Mouse (Mus musculus) stomach, embryonic 14.5 days (tissue): ENCODE measurements around the gene Gm43552. TPM values are rescaled to one million over a fixed set of nuclear protein-coding genes. Genes with fewer than 3 reads are reported as not detected.

Experiments used
- ATAC-seq: fragments of 200-750 bp; cut with Nextera tagmentation; 2 replicates; pipeline ENCODE4 v1.8.0; 2017; ENCODE audit warnings: low read depth, moderate TSS enrichment; ENCODE audit not compliant: insufficient number of reproducible peaks, insufficient read depth, low FRiP score
- H3K27ac ChIP-seq: fragments of 300-500 bp; sonication (generic); 2 replicates; pipeline ENCODE4 v1.5.1; 2014; ENCODE audit warnings: mild to moderate bottlenecking, low read length, moderate library complexity, mixed read lengths
- H3K27me3 ChIP-seq: fragments of 300-500 bp; sonication (generic); 2 replicates; pipeline ENCODE4 v1.6.1; 2014; ENCODE audit warnings: low read length, control low read depth, mixed read lengths; ENCODE audit not compliant: control insufficient read depth, insufficient read depth
- H3K36me3 ChIP-seq: fragments of 300-500 bp; sonication (generic); 2 replicates; pipeline ENCODE4 v1.6.1; 2014; ENCODE audit warnings: mild to moderate bottlenecking, control low read depth, low read length, moderate library complexity, mixed read lengths; ENCODE audit not compliant: control insufficient read depth, insufficient read depth
- H3K4me1 ChIP-seq: fragments of 300-500 bp; sonication (generic); 2 replicates; pipeline ENCODE4 v1.6.1; 2014; ENCODE audit warnings: low read length, control low read depth, mixed read lengths; ENCODE audit not compliant: control insufficient read depth, insufficient read depth
- H3K4me2 ChIP-seq: fragments of 300-500 bp; sonication (generic); replicated peaks from 2 replicates; pipeline ENCODE4 v1.6.1; 2014; ENCODE audit warnings: low read depth, low read length, control low read depth
- H3K4me3 ChIP-seq: fragments of 300-500 bp; sonication (generic); 2 replicates; pipeline ENCODE4 v1.5.1; 2014; ENCODE audit warnings: low read depth, low read length, control low read depth
- H3K9ac ChIP-seq: fragments of 300-500 bp; sonication (generic); replicated peaks from 2 replicates; pipeline ENCODE4 v1.6.1; 2014; ENCODE audit warnings: low read depth, mild to moderate bottlenecking, control low read depth, low read length, moderate library complexity, mixed read lengths
- H3K9me3 ChIP-seq: fragments of 300-500 bp; sonication (generic); 2 replicates; pipeline ENCODE4 v1.6.1; 2016; ENCODE audit warnings: low read depth, low read length, control low read depth; ENCODE audit not compliant: control insufficient read depth
- WGBS: fragments of 180-500 bp; shearing (Covaris S2); extraction: QIAGEN DNeasy Blood & Tissue Kit; methylation state at CpG from one replicate; pipeline ENCODE4 v1.1.7; 2014; 5-methylcytosine and 5-hydroxymethylcytosine counted together
- polyA plus RNA-seq: library from polyadenylated mRNA; unstranded; fragments of >200 nt; fragmentation: Nextera tagmentation; extraction: Ambion mirVana; gene quantifications from 2 replicates; pipeline ENCODE4 v1.2.1, GENCODE M21; 2014

The Gm43552 gene
- polyA plus RNA-seq, 1 experiment from 2014 or later: not detected

DNA sequence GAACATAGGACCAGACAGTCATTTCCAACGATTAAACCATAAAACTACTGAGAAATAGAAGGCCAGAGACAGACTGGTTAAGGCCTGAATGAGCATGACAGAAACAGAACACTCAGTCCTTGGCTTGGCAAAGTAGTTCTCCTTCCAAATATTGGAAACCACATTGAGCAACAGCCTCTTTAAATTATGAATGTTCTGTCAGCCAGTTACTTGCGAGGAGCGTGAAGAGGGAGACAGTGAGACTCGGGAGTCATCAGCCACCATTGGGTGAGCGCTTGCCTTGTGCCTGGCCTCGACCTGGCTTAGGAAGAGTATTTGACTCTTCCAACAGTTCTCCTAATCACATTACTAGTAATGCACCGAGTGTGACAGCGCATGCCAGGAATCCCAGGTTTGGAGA is 15.8 kb upstream of the Gm43552 start:
- Histone ChIP-seq H3K4me3 (no peak overlapping the region), H3K4me1 (no peaks in the 10 kb centered on the region), H3K36me3 (no peaks in the 10 kb centered on the region), H3K9ac (no peak overlapping the region), H3K9me3 (no peaks in the 10 kb centered on the region), H3K27me3 (no peaks in the 10 kb centered on the region), H3K4me2 (no peak overlapping the region), H3K27ac (no peak overlapping the region)
- WGBS: 79% methylated on average over 8 of the region's 8 CpGs
- no peak for ATAC-seq

DNA sequence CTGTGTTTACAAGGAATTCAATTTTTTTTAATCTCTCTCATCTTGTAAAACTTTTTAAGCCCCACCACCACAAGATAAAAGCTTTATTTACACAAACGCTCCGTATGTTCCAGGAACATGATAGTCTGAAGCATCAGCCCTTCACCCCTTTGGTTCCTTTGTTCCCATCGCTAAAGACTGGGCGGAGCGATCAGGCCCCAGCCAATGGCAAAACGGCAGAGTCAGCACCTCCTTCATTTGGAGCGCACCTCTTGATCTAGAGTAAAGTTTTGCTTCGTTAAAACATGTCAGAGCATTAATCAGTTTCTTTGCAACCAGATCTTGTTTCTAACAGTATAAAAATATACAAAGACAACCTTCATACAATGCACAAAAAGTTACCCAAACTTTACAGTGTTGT is 13.2 kb upstream of the Gm43552 start:
- Histone ChIP-seq H3K36me3 (no peaks in the 10 kb centered on the region), H3K9me3 (no peaks in the 10 kb centered on the region), H3K4me2 (peak overlapping the region; percentile 29; the same call in 1 of the 2 replicates), H3K4me3 (no peak overlapping the region), H3K9ac (no peak overlapping the region), H3K4me1 (no peaks in the 10 kb centered on the region), H3K27me3 (no peaks in the 10 kb centered on the region), H3K27ac (no peak overlapping the region)
- 8% methylated on average over 8 of the region's 8 CpGs for WGBS
- no peak for ATAC-seq

DNA sequence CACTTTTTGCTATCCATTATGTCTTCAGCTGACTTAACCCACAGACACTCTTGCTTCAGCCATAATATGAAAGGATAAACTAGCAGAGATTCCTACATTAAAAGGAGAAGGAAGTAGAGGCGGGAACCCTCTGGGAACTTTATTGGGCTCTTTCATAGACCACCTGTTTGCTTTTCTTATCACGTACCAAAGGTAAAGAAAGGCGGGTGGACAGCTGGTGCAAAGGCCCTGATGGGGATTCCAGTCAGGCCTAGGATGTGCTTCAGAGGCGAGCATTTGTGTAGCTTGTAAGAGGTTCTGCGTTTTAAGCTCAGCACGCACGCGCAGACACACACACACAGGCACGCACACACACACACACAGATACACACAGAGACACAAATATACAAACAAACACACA is 8.8 kb upstream of the Gm43552 start:
- 82% methylated on average over 9 of the region's 9 CpGs for WGBS
- no peak overlapping the region for H3K4me3 ChIP-seq
- no peaks in the 10 kb centered on the region for H3K36me3 ChIP-seq
- no peak for ATAC-seq
- H3K9ac ChIP-seq: no peak overlapping the region
- no peak overlapping the region for H3K27ac ChIP-seq
- H3K4me1 ChIP-seq: no peaks in the 10 kb centered on the region
- H3K9me3 ChIP-seq: no peaks in the 10 kb centered on the region
- H3K27me3 ChIP-seq: no peaks in the 10 kb centered on the region
- H3K4me2 ChIP-seq: no peak overlapping the region

DNA sequence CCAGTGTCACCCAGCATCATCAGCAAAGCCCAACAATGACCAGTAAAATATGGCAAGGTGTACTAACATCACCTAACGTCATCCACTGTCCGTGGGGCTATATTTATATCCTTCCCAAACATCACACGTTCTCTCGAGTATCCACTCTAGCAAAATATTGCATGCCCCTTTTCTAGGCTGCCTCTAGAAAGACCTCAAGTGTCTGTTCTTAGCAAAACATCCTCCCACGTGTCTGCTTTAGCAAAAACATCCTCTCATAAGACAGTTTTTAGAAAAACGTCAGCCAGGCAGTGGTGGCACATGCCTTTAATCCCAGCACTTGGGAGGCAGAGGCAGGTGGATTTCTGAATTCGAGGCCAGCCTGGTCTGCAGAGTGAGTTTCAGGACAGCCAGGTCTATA is 7.6 kb upstream of the Gm43552 start:
- no peak overlapping the region for H3K4me3 ChIP-seq
- H3K36me3 ChIP-seq: no peaks in the 10 kb centered on the region
- no peak for ATAC-seq
- no peak overlapping the region for H3K4me2 ChIP-seq
- H3K27me3 ChIP-seq: no peaks in the 10 kb centered on the region
- H3K9me3 ChIP-seq: no peaks in the 10 kb centered on the region
- no peak overlapping the region for H3K27ac ChIP-seq
- no peaks in the 10 kb centered on the region for H3K4me1 ChIP-seq
- WGBS: 84% methylated on average over 7 of the region's 7 CpGs
- H3K9ac ChIP-seq: no peak overlapping the region

DNA sequence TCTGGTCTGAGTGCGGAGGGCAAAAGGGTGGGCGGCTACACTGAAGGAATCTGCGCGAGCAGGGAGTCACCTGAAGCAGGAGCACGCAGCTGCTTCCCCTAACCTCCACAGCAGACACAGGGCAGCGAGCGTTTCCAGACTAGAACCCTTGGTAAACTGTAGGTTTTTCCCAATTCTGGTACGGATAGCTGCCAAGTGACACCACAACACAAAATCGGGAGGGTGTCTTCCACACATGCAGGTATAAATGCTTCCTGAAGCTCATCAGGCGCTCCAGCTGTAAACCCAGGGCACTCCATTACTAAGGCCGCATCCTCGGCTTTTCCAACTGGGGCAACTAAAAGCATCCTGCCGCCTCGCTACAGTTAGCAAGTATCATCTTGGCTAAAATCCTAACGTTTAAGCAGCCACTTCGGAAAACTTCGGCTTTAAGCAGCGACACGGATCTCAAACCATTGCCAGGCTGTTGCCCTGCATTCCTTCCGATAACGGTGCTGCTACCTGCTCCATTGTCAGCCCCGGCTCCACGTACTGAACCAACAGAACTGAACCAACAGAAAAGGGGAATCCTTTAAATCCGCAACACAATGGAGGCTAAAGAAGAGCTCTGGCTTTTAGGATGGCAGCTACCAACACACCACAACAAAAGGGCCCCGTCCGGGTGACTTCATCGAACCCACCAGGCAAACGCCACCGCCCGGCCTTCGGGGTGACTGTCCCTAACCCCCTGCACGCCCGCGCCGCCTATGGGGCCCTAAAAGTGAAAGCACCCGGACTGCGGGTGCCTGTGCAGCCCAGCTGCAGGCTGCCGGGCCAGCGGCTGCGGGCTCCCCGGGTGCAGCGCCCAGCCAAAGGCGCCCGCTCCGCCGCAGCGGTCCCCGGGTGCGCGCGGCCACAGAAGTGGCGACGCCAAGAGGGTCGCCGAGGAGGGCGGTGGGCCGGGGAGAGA is 592 bp downstream of the Gm43552 start:
- ATAC-seq: peak; percentile 85
- Histone ChIP-seq H3K27me3 (no peaks in the 10 kb centered on the region), H3K36me3 (no peaks in the 10 kb centered on the region), H3K27ac (peak overlapping the region; percentile 95), H3K4me1 (peaks cover 7% of the 10 kb centered on the region), H3K9ac (peak overlapping the region; percentile 90), H3K9me3 (no peaks in the 10 kb centered on the region), H3K4me3 (peak overlapping the region; percentile 89), H3K4me2 (peak overlapping the region; percentile 63)
- WGBS: 1% methylated on average over 56 of the region's 57 CpGs

DNA sequence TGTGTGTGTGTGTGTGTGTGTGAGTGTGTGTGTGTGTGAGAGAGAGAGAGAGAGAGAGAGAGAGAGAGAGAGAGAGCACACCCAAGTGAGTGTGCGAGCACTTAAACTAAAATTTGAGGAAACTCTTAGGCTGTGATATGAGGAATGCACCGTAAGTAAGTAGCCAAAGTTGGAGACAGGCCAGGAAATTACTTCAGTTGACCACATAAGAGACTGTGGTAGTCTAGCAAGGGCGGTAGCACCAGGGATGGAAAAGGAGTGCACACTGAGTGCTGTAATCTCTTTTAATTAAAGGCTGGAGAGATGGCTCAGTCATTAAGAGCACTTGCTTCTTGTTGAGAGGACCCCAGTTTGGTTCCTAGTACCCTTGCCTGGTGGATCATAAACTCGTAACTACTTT is 2.8 kb downstream of the Gm43552 start:
- Histone ChIP-seq H3K9ac (no peak overlapping the region), H3K36me3 (no peaks in the 10 kb centered on the region), H3K9me3 (no peaks in the 10 kb centered on the region), H3K27ac (no peak overlapping the region), H3K27me3 (no peaks in the 10 kb centered on the region), H3K4me1 (peaks cover 7% of the 10 kb centered on the region), H3K4me3 (no peak overlapping the region), H3K4me2 (no peak overlapping the region)
- 67% methylated on average over 4 of the region's 4 CpGs for WGBS
- no peak for ATAC-seq

DNA sequence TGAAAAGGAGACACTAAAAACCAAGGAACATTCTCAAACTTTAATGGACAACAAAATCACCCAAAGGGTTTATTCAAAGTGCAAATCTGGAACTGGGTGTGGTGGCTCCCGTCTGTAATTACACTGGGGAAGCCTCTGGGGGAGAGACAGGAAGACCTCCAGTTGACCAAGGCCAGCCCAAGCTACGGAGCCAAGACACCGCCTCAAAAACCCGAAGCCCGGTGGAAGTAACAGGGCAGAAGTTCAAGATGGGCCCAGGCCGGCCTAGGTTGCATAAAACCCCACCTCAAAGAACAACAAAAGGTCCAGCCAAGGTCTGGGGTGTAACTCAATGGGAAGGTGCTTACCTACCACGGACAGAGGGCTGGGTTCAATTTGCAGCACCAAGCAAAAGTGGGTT is 3.9 kb downstream of the Gm43552 start:
- Histone ChIP-seq H3K4me3 (no peak overlapping the region), H3K36me3 (no peaks in the 10 kb centered on the region), H3K4me2 (no peak overlapping the region), H3K27ac (no peak overlapping the region), H3K9me3 (no peaks in the 10 kb centered on the region), H3K4me1 (peaks cover 7% of the 10 kb centered on the region), H3K9ac (no peak overlapping the region), H3K27me3 (no peaks in the 10 kb centered on the region)
- no peak for ATAC-seq
- 76% methylated on average over 7 of the region's 7 CpGs for WGBS

DNA sequence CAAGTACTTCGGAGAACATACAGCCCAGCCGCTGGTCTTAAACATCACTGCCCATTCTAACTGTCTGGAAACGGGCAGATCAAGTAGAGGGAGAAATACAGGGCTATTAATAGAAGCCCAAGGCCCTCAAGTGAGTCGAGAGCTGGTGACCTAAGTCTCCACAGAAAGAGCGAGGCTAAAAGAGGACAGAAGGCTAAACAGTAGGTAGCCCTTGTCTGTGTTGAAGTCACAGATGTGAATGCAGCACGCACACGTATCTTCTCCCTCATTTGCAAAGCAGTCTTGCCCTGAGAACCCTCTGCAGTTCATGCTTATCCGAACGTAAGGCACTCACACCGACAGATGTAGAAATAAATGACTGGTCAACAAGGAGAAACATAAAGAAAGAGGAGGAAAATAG is 5.3 kb downstream of the Gm43552 start:
- Histone ChIP-seq H3K9ac (no peak overlapping the region), H3K27ac (no peak overlapping the region), H3K27me3 (no peaks in the 10 kb centered on the region), H3K4me1 (peaks cover 7% of the 10 kb centered on the region), H3K9me3 (no peaks in the 10 kb centered on the region), H3K36me3 (no peaks in the 10 kb centered on the region), H3K4me3 (no peak overlapping the region), H3K4me2 (no peak overlapping the region)
- 85% methylated on average over 10 of the region's 10 CpGs for WGBS
- no peak for ATAC-seq

DNA sequence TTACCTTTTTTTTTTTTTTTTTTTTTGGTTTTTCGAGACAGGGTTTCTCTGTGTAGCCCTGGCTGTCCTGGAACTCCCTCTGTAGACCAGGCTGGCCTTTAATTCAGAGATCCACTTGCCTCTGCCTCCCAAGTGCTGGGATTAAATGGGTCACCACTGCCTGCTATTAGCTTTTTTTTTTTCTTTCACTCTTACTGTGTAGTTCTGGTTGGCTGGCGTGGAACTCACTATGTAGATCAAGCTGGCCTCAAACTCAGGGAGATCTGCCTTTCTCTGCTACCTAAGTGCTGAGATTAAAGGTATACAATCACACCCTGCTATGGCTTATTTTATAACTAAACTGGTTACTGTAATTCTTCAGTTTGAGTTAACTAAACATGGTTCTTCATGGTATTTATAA is 6.1 kb downstream of the Gm43552 start:
- Histone ChIP-seq H3K27me3 (no peaks in the 10 kb centered on the region), H3K4me2 (no peak overlapping the region), H3K4me1 (peaks cover 3% of the 10 kb centered on the region), H3K4me3 (no peak overlapping the region), H3K36me3 (no peaks in the 10 kb centered on the region), H3K9ac (no peak overlapping the region), H3K9me3 (no peaks in the 10 kb centered on the region), H3K27ac (no peak overlapping the region)
- WGBS: 70% methylated on average over 2 of the region's 2 CpGs
- ATAC-seq: no peak
